Mouse (Mus musculus) limb, embryonic 14.5 days (tissue): ENCODE data around the gene Cadm3. TPM values are rescaled to one million over a fixed set of nuclear protein-coding genes. Genes with fewer than 3 reads are reported as not detected.

Experiments
- ATAC-seq: fragments of 200-750 bp; cut with Nextera tagmentation; 2 replicates; pipeline ENCODE4 v1.8.0; 2017; ENCODE audit warnings: low read depth, moderate number of reproducible peaks, moderate TSS enrichment; ENCODE audit not compliant: low FRiP score
- DNase-seq: peaks from one replicate; pipeline ENCODE4 v3.0.0-alpha.2; 2015; ENCODE audit warnings: low spot score
- H3K27ac ChIP-seq: fragments of 300-500 bp; sonication (generic); replicated peaks from 2 replicates; pipeline ENCODE4 v1.5.1; 2014; ENCODE audit warnings: low read depth, mild to moderate bottlenecking, low read length, moderate library complexity, mixed read lengths
- H3K27me3 ChIP-seq: fragments of 300-500 bp; sonication (generic); 2 replicates; pipeline ENCODE4 v1.6.1; 2014; ENCODE audit warnings: low read length, mixed read lengths; ENCODE audit not compliant: control insufficient read depth, insufficient read depth
- H3K36me3 ChIP-seq: fragments of 300-500 bp; sonication (generic); 2 replicates; pipeline ENCODE4 v1.6.1; 2014; ENCODE audit warnings: mild to moderate bottlenecking, low read length, moderate library complexity, mixed read lengths; ENCODE audit not compliant: control insufficient read depth, insufficient read depth
- H3K4me1 ChIP-seq: fragments of 300-500 bp; sonication (generic); 2 replicates; pipeline ENCODE4 v1.6.1; 2014; ENCODE audit warnings: antibody characterized with exemption, low read length, mixed read lengths; ENCODE audit not compliant: control insufficient read depth, insufficient read depth
- H3K4me2 ChIP-seq: fragments of 300-500 bp; sonication (generic); replicated peaks from 2 replicates; pipeline ENCODE4 v1.6.1; 2014; ENCODE audit warnings: low read depth, mild to moderate bottlenecking, low read length, moderate library complexity; ENCODE audit not compliant: severe bottlenecking
- H3K4me3 ChIP-seq: fragments of 300-500 bp; sonication (generic); replicated peaks from 2 replicates; pipeline ENCODE4 v1.5.1; 2014; ENCODE audit warnings: low read length
- H3K9ac ChIP-seq: fragments of 300-500 bp; sonication (generic); 2 replicates; pipeline ENCODE4 v1.6.1; 2014; ENCODE audit warnings: mild to moderate bottlenecking, low read depth, low read length, moderate library complexity; ENCODE audit not compliant: severe bottlenecking
- H3K9me3 ChIP-seq: fragments of 300-500 bp; sonication (generic); 2 replicates; pipeline ENCODE4 v1.6.1; 2016; ENCODE audit warnings: low read length; ENCODE audit not compliant: control insufficient read depth
- POLR2A ChIP-seq: fragments of 200-500 bp; IDR thresholded peaks from 2 replicates; pipeline ENCODE4 v1.8.0; 2012; ENCODE audit warnings: inconsistent platforms, mild to moderate bottlenecking, moderate library complexity, borderline replicate concordance; ENCODE audit not compliant: insufficient read depth, insufficient read length; ENCODE audit errors: extremely low read depth
- WGBS: fragments of 180-500 bp; shearing (Covaris S2); extraction: QIAGEN DNeasy Blood & Tissue Kit; methylation state at CpG from one replicate; pipeline ENCODE4 v1.1.7; 2014; 5-methylcytosine and 5-hydroxymethylcytosine counted together
- polyA plus RNA-seq, 2 experiments: library from polyadenylated mRNA; depleted of rRNA in 1 of 2; stranded (reverse) in 1 of 2; unstranded in 1 of 2; fragments of >200 nt; fragmentation: Nextera tagmentation in 1 of 2; extraction: Ambion mirVana in 1 of 2; gene quantifications; 2 replicates each; pipeline versions ENCODE4 v1.2.1 to v1.2.3; 2012 to 2014

The Cadm3 gene
- polyA plus RNA-seq, 2 experiments: 2.2 to 6.1 TPM

DNA sequence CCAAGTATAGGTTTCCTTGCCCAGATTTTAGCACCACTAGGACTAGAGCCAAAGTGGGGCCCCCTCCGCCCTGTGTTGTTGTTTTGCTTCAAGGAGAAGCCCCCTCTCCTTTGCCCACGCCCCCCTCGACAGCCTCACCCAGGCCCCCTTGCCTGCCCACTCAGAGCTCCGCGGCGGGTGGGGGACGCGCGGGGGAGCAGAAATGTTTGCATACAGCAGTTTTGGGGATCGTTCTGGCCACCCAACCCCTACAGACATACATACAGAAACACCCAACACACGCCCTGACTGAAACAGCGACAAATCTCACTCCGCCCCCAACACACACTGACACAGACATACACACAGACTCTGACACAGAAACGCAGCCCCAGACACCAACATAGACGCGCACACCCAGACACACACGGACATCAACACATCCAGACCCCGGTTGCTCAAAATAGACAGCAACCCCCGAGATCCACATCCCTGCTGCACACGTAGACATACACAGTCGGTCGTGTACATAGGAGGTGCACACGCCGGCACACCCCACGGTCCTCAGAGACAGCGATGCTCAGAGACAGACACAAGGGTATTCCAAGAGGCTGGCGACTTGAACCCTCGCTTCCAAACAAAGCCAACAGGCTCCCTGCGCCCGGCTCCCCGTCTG is 667 bp downstream of the Cadm3 start:
- DNase-seq (no peak), ATAC-seq (no peak; the same call in 1 of the 2 replicates)
- Histone ChIP-seq H3K4me3 (peak overlapping the region; percentile 43), H3K9ac (peak overlapping the region; percentile 21; the same call in 1 of the 2 replicates), H3K4me2 (peak overlapping the region; percentile 76), H3K27me3 (peaks cover 39% of the 10 kb centered on the region), H3K4me1 (peaks cover 13% of the 10 kb centered on the region), H3K9me3 (no peaks in the 10 kb centered on the region), H3K36me3 (no peaks in the 10 kb centered on the region), H3K27ac (no peak overlapping the region)
- under 1% methylated on average over 26 of the region's 31 CpGs for WGBS
- no peak for TF ChIP-seq POLR2A

DNA sequence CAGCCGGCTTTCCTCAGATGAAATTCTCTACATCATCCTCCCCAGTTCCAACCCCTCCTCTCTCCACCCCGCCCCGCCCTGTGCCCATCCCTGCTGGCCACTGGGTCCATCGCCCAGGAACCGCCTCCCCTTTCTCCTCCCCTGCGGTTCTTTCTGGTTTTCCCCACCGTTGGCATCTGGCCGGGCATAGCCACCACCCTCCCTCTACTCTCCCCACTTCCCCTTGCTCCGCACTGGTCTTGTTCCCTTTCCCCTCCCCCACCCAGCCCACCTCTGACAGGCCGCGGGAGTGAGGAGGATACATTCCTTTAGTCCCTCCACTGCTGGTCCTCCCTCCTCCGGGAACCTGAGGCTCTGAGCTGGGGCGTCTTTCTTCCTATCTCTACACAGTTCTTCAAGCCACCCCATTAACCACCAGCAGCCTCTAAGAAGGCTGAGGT is 1.5 kb downstream of the Cadm3 start:
- H3K27me3 ChIP-seq: peaks cover 39% of the 10 kb centered on the region
- WGBS: 1% methylated on average over 13 of the region's 13 CpGs
- H3K4me2 ChIP-seq: no peak overlapping the region
- no peak overlapping the region for H3K4me3 ChIP-seq
- H3K9ac ChIP-seq: no peak overlapping the region
- H3K36me3 ChIP-seq: no peaks in the 10 kb centered on the region
- ATAC-seq (no peak), DNase-seq (no peak)
- no peak overlapping the region for H3K27ac ChIP-seq
- TF ChIP-seq POLR2A: no peak
- H3K9me3 ChIP-seq: no peaks in the 10 kb centered on the region
- H3K4me1 ChIP-seq: peaks cover 13% of the 10 kb centered on the region

GRCm38 (mm10) chr1:173364125-173364800 is 3.2 kb downstream of the Cadm3 start:
- WGBS: 74% methylated on average over 4 of the region's 4 CpGs
- Histone ChIP-seq H3K4me3 (no peak overlapping the region), H3K4me1 (peaks cover 13% of the 10 kb centered on the region), H3K27ac (no peak overlapping the region), H3K36me3 (no peaks in the 10 kb centered on the region), H3K9ac (no peak overlapping the region), H3K9me3 (no peaks in the 10 kb centered on the region), H3K27me3 (peaks cover 32% of the 10 kb centered on the region), H3K4me2 (no peak overlapping the region)
- ATAC-seq: no peak
- TF ChIP-seq POLR2A: no peak
- DNase-seq: no peak

DNA sequence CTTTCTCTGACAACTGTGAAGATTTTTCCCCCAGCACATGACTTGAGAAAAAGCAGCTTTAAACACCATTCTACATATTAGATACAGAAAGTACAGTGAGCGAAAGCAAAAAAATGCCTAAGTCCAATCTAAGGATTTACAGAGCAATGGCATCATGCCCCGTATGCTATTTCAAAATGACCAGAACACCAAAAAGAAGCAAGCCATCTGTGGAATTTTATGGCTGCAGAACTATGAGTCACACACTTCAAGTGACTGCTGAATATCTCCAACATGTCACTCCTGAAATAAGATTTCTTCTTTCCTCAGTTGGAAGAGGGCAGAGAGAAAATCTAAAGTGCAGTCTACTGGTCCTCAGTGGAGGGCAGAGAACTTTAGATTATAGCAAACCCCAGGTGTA is 4.1 kb downstream of the Cadm3 start:
- TF ChIP-seq POLR2A: no peak
- H3K36me3 ChIP-seq: no peaks in the 10 kb centered on the region
- H3K4me1 ChIP-seq: peaks cover 13% of the 10 kb centered on the region
- H3K9ac ChIP-seq: no peak overlapping the region
- no peak overlapping the region for H3K4me3 ChIP-seq
- peaks cover 29% of the 10 kb centered on the region for H3K27me3 ChIP-seq
- DNase-seq (no peak), ATAC-seq (no peak)
- WGBS: 81% methylated on average over 2 of the region's 2 CpGs
- no peak overlapping the region for H3K4me2 ChIP-seq
- H3K9me3 ChIP-seq: no peaks in the 10 kb centered on the region
- H3K27ac ChIP-seq: no peak overlapping the region

DNA sequence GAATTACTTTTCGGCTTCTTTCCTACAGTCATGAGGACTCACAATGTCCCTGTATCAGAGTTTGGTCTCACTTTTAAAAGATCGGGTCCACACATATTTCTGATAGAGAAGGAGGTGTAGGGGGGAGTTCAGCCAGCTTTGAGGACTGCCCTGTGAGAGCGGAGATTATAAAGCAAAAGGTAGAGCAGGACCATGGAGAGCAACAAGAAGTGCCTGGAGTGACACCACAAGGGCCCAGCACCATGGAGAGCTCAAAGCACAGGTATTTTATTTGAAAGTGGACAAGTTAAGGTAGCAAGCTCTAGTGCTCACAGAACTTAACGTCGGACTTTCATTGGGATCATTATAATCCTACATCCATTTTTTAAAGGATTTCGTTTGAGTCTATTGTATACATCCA is 5.8 kb downstream of the Cadm3 start:
- no peaks in the 10 kb centered on the region for H3K36me3 ChIP-seq
- no peak overlapping the region for H3K27ac ChIP-seq
- H3K4me1 ChIP-seq: peaks cover 1% of the 10 kb centered on the region; the same call in 1 of the 2 replicates
- no peaks in the 10 kb centered on the region for H3K9me3 ChIP-seq
- ATAC-seq (peak; percentile 47; the same call in 1 of the 2 replicates), DNase-seq (peak; percentile 87)
- no peak overlapping the region for H3K4me3 ChIP-seq
- no peak overlapping the region for H3K4me2 ChIP-seq
- WGBS: 26% methylated on average over 6 of the region's 6 CpGs
- no peak overlapping the region for H3K9ac ChIP-seq
- no peak for TF ChIP-seq POLR2A
- peaks cover 14% of the 10 kb centered on the region for H3K27me3 ChIP-seq
